Mouse (Mus musculus) lung, embryonic 16.5 days (tissue): Measurements from ENCODE around the gene Hoxa5. TPM values are rescaled to one million over a fixed set of nuclear protein-coding genes. Genes with fewer than 3 reads are reported as not detected.
A peak's percentile ranks its signal among the peaks of the same experiment; 100 is the strongest.

Experiments used
- ATAC-seq: fragments of 200-750 bp; cut with Nextera tagmentation; 2 replicates; pipeline ENCODE4 v1.8.0; 2017; ENCODE audit warnings: low read depth, mild to moderate bottlenecking, moderate library complexity
- H3K27ac ChIP-seq: fragments of 300-500 bp; sonication (generic); 2 replicates; pipeline ENCODE4 v1.5.1; 2014; ENCODE audit warnings: mild to moderate bottlenecking, control low read depth, low read length
- H3K27me3 ChIP-seq: fragments of 300-500 bp; sonication (generic); 2 replicates; pipeline ENCODE4 v1.6.1; 2014; ENCODE audit warnings: low read depth, low read length, mixed read lengths; ENCODE audit not compliant: control insufficient read depth, insufficient read depth
- H3K36me3 ChIP-seq: fragments of 300-500 bp; sonication (generic); 2 replicates; pipeline ENCODE4 v1.6.1; 2014; ENCODE audit warnings: low read length; ENCODE audit not compliant: control insufficient read depth, insufficient read depth
- H3K4me1 ChIP-seq: fragments of 300-500 bp; sonication (generic); replicated peaks from 2 replicates; pipeline ENCODE4 v1.6.1; 2014; ENCODE audit warnings: low read length, mixed read lengths; ENCODE audit not compliant: control insufficient read depth, insufficient read depth
- H3K4me2 ChIP-seq: fragments of 300-500 bp; sonication (generic); 2 replicates; pipeline ENCODE4 v1.6.1; 2014; ENCODE audit warnings: low read depth, low read length, control low read depth
- H3K4me3 ChIP-seq: fragments of 300-500 bp; sonication (generic); 2 replicates; pipeline ENCODE4 v1.5.1; 2014; ENCODE audit warnings: mild to moderate bottlenecking, low read length, control low read depth
- H3K9ac ChIP-seq: fragments of 300-500 bp; sonication (generic); 2 replicates; pipeline ENCODE4 v1.6.1; 2014; ENCODE audit warnings: low read length, control low read depth
- H3K9me3 ChIP-seq: fragments of 300-500 bp; sonication (generic); 2 replicates; pipeline ENCODE4 v1.6.1; 2016; ENCODE audit warnings: low read length; ENCODE audit not compliant: control insufficient read depth
- WGBS: fragments of 180-500 bp; shearing (Covaris S2); extraction: QIAGEN DNeasy Blood & Tissue Kit; methylation state at CpG from one replicate; pipeline ENCODE4 v1.1.7; 2014; 5-methylcytosine and 5-hydroxymethylcytosine counted together
- polyA plus RNA-seq: library from polyadenylated mRNA; unstranded; fragments of >200 nt; fragmentation: Nextera tagmentation; extraction: Ambion mirVana; gene quantifications from 2 replicates; pipeline ENCODE4 v1.2.1, GENCODE M21; 2015

The Hoxa5 gene
- polyA plus RNA-seq, 1 experiment from 2014 or later: 36.3 TPM

GRCm38 (mm10) chr6:52222729-52223128 lies 18.3 kb upstream of the Hoxa5 start:
- Histone ChIP-seq H3K4me3 (no peak overlapping the region), H3K9me3 (no peaks in the 10 kb centered on the region), H3K36me3 (no peaks in the 10 kb centered on the region), H3K4me2 (no peak overlapping the region), H3K27ac (no peak overlapping the region), H3K9ac (no peak overlapping the region), H3K27me3 (peaks cover 95% of the 10 kb centered on the region), H3K4me1 (peaks cover 8% of the 10 kb centered on the region)
- 42% methylated on average over 13 of the region's 13 CpGs for WGBS
- no peak for ATAC-seq

GRCm38 (mm10) chr6:52221993-52222685 lies 17.8 kb upstream of the Hoxa5 start:
- peak overlapping the region; percentile 97 for H3K4me2 ChIP-seq
- H3K36me3 ChIP-seq: no peaks in the 10 kb centered on the region
- peaks cover 93% of the 10 kb centered on the region for H3K27me3 ChIP-seq
- peak overlapping the region; percentile 69 for H3K4me3 ChIP-seq
- WGBS: 22% methylated on average over 21 of the region's 21 CpGs
- H3K27ac ChIP-seq: no peak overlapping the region
- ATAC-seq: no peak
- peak overlapping the region; percentile 30; the same call in 1 of the 2 replicates for H3K9ac ChIP-seq
- no peaks in the 10 kb centered on the region for H3K9me3 ChIP-seq
- peaks cover 12% of the 10 kb centered on the region for H3K4me1 ChIP-seq

GRCm38 (mm10) chr6:52221337-52221992 lies 17.1 kb upstream of the Hoxa5 start, which contains the start of gene Hoxa7:
Hoxa7 (minus strand) TSS chr6:52221854.
- peak; percentile 59 for ATAC-seq
- 2% methylated on average over 46 of the region's 46 CpGs for WGBS

GRCm38 (mm10) chr6:52220865-52221310 lies 16.5 kb upstream of the Hoxa5 start:
- Histone ChIP-seq H3K27me3 (peaks cover 93% of the 10 kb centered on the region), H3K4me2 (peak overlapping the region; percentile 97), H3K9ac (peak overlapping the region; percentile 79), H3K9me3 (no peaks in the 10 kb centered on the region), H3K27ac (no peak overlapping the region), H3K36me3 (no peaks in the 10 kb centered on the region), H3K4me3 (peak overlapping the region; percentile 69), H3K4me1 (peaks cover 14% of the 10 kb centered on the region)
- WGBS: 26% methylated on average over 12 of the region's 12 CpGs
- no peak for ATAC-seq

More at GRCm38 (mm10) chr6:52221337-52221992, 17.1 kb upstream of the Hoxa5 start, which contains the start of gene Hoxa7:
- Histone ChIP-seq H3K4me1 (peaks cover 17% of the 10 kb centered on the region), H3K9me3 (no peaks in the 10 kb centered on the region), H3K4me3 (peak within 1 kb of the TSS; percentile 69), H3K4me2 (peak within 1 kb of the TSS; percentile 97), H3K36me3 (no peaks in the 10 kb centered on the region), H3K27me3 (peaks cover 93% of the 10 kb centered on the region), H3K9ac (peak within 1 kb of the TSS; percentile 79), H3K27ac (no peak within 1 kb of the TSS; the same call in 1 of the 2 replicates)

DNA sequence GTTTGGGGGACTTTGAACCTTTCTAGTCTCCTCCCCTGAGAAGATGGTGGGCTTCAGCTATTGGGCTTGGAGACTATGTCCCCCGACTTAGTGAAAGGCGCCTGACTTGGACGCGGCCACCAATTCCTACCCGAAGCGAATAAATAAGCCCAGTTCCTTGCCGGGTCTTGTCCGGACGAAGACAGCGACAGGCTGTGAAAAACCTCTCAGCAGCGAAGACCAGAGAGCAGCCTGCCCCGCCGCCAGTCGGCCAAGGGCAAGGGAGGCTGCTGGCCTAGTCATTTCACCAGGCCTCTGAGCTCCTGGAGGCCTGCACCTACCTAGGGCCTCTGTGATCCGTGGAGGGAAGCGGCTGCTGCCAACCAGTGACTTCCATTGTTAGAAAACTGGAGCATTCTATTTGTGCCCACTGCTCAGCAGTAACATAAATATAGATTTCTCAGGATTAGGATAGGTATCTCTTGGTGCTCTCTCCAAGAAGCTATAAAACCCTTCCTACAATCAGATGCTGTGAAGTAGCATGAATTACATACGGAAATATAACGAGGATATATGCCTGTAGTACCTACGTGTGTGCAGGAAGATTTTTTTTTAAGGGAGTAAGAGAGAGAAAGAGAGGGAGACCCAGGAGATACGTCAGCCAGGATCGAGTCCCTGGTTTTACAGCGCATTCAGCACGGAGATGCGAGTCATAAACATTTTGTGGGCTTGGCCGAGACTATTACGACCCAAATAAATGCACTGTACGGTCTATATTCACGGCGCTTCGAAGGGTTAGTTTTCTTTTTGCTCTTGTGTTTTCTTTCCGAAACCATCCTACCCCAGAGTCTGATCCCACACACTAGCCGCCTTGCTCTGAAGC lies 15.8 kb upstream of the Hoxa5 start:
- H3K9ac ChIP-seq: no peak overlapping the region
- H3K36me3 ChIP-seq: no peaks in the 10 kb centered on the region
- peaks cover 12% of the 10 kb centered on the region for H3K4me1 ChIP-seq
- no peaks in the 10 kb centered on the region for H3K9me3 ChIP-seq
- no peak for ATAC-seq
- H3K27ac ChIP-seq: no peak overlapping the region
- WGBS: 50% methylated on average over 32 of the region's 32 CpGs
- peaks cover 93% of the 10 kb centered on the region for H3K27me3 ChIP-seq
- no peak overlapping the region for H3K4me2 ChIP-seq
- no peak overlapping the region for H3K4me3 ChIP-seq

- no peak overlapping the region for H3K27ac ChIP-seq
- WGBS: 57% methylated on average over 9 of the region's 9 CpGs
- no peak overlapping the region for H3K4me2 ChIP-seq
- no peak overlapping the region for H3K9ac ChIP-seq
- H3K36me3 ChIP-seq: no peaks in the 10 kb centered on the region
- H3K27me3 ChIP-seq: peaks cover 93% of the 10 kb centered on the region
- peaks cover 12% of the 10 kb centered on the region for H3K4me1 ChIP-seq
- no peak for ATAC-seq
- no peak overlapping the region for H3K4me3 ChIP-seq
- H3K9me3 ChIP-seq: no peaks in the 10 kb centered on the region
Measured at GRCm38 (mm10) chr6:52219234-52219942, 15.0 kb upstream of the Hoxa5 start.

- Histone ChIP-seq H3K36me3 (no peaks in the 10 kb centered on the region), H3K9me3 (no peaks in the 10 kb centered on the region), H3K27ac (no peak overlapping the region), H3K27me3 (peaks cover 93% of the 10 kb centered on the region), H3K4me2 (no peak overlapping the region), H3K4me3 (no peak overlapping the region), H3K9ac (no peak overlapping the region), H3K4me1 (peaks cover 12% of the 10 kb centered on the region)
- ATAC-seq: no peak
- 25% methylated on average over 14 of the region's 14 CpGs for WGBS
Measured at GRCm38 (mm10) chr6:52218643-52219215, 14.3 kb upstream of the Hoxa5 start.

DNA sequence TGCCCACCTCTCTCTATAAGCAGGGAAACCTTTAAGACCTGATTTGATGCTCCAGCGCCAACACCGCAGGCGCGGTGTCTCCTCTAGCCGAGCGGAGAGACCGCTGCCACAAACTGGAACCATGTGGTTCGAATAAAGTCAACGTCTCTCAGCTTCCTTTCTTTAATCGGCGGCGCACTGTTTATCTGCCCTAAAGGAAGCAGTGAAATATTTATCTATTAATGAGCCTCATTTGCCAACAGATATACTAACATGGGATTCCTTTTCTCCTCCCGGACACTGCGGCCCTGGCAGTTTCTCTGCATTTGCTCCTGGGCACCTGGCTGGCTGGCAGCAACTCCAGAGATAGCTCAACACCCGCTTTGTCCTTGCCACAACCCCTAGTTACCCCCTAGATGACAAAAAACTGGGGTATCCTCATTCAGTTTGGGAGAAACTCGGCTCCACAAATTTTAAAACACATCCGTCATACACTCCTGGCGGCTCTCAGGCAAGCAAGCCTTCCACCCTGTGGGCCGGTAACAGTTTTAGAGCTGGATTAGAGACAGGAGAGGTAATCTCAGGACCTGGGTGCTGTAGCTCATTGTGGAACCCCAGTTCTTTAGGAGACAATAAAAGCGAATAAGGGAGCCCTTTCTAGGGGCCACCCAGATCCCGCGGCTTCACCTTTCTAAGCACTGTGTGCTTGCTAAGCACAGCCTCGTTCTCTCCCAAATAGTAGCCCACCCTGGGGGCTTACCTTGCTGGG lies 13.7 kb upstream of the Hoxa5 start:
- H3K9ac ChIP-seq: peak overlapping the region; percentile 51
- ATAC-seq: no peak; the same call in 1 of the 2 replicates
- 11% methylated on average over 23 of the region's 23 CpGs for WGBS
- H3K36me3 ChIP-seq: no peaks in the 10 kb centered on the region
- peak overlapping the region; percentile 54 for H3K4me3 ChIP-seq
- H3K9me3 ChIP-seq: no peaks in the 10 kb centered on the region
- peaks cover 12% of the 10 kb centered on the region for H3K4me1 ChIP-seq
- peak overlapping the region; percentile 62 for H3K4me2 ChIP-seq
- H3K27ac ChIP-seq: no peak overlapping the region
- H3K27me3 ChIP-seq: peaks cover 93% of the 10 kb centered on the region
